Mouse (Mus musculus): ENCODE data around the gene Slc5a6. TPM values are rescaled to one million over a fixed set of nuclear protein-coding genes. Genes with fewer than 3 reads are reported as not detected.

The Slc5a6 gene
- polyA plus RNA-seq (2012; fragmentation: generic; extraction: Trizol): 11.1 TPM

GRCm38 (mm10) chr5:31048763-31049641, at the start of gene Slc5a6:
TSS of gene Slc5a6 (minus strand) at chr5:31048924.
- H3K4me3 ChIP-seq: peak within 1 kb of the TSS; percentile 94
- H3K79me2 ChIP-seq (ENCODE audit: control insufficient read depth, insufficient read depth): no peaks in the 10 kb centered on the region
- no peaks in the 10 kb centered on the region for H3K27me3 ChIP-seq (ENCODE audit: control insufficient read depth, insufficient read depth, insufficient read length)
- peak within 1 kb of the TSS; percentile 41 for H3ac ChIP-seq (ENCODE audit: control insufficient read depth, insufficient read length)
- H3K36me3 ChIP-seq (ENCODE audit: control insufficient read depth, insufficient read depth): no peaks in the 10 kb centered on the region
- TF ChIP-seq CEBPB (IDR thresholded peaks at IDR 0.05; ENCODE audit: insufficient read depth, poor library complexity, severe bottlenecking): no peak
- no peak for TF ChIP-seq TCF3 (IDR thresholded peaks at IDR 0.05; ENCODE audit: insufficient read length, low read depth)
- peak; percentile 14 for TF ChIP-seq POLR2A (IDR thresholded peaks at IDR 0.05; ENCODE audit: insufficient read length, low read depth)
- TF ChIP-seq USF1 (IDR thresholded peaks at IDR 0.05; ENCODE audit: low read depth): no peak
- no peak for TF ChIP-seq REST (IDR thresholded peaks at IDR 0.05; ENCODE audit: insufficient read depth, insufficient read length)
- peak within 1 kb of the TSS; percentile 95 for H3K4me2 ChIP-seq (ENCODE audit: low read depth)

DNA sequence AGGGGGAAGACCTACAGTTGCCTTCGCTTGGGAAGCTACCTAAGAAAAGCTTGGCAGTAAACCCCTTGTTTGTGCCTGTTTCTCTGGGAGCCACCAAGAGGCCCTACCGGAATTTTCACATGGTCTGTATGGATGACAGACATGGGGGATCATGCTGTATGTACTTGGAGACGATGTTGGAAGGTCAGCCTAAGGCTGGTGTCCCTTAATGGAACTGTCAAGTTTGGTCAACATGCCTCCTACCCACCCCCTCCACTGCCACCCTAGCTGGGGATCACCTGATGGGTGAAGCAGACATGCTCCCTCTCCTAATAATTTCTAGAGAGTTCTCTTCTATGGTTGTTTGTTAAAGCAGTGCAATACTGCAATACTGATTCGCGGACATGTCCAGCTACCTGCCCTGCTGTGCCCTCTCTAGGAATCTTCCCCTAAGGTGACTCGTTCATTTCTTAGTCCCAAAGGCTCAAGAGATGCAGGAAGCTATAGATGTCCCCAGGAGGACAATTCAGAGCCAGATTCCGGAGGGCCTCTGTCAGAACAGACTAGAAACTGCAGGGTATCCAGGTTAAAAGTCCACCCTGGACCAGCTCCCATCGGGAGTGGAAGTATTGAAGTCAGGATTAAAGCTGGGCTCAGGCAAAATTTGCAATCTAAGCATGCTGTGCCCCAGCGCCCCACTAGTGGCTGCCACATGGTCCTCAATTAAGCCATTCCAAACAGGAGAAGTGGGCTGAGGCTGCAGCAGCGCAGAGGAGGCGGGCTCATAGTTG, 47.2 kb upstream of the Slc5a6 start:
- H3K4me2 ChIP-seq (ENCODE audit: low read depth): peak overlapping the region; percentile 78
- H3ac ChIP-seq (ENCODE audit: control insufficient read depth, insufficient read length): no peak overlapping the region
- H3K79me2 ChIP-seq (ENCODE audit: control insufficient read depth, insufficient read depth): no peaks in the 10 kb centered on the region
- H3K4me3 ChIP-seq: peak overlapping the region; percentile 14
- TF ChIP-seq MYOG (IDR thresholded peaks at IDR 0.05; ENCODE audit: control insufficient read depth in 1 of 3, insufficient read depth in 1 of 3, insufficient read length in 2 of 3, low read depth in 2 of 3) (no peak), SRF (IDR thresholded peaks at IDR 0.05; ENCODE audit: control insufficient read depth, insufficient read length, low read depth) (no peak), TCF12 (IDR thresholded peaks at IDR 0.05; ENCODE audit: insufficient read depth, poor library complexity, severe bottlenecking) (no peak), POLR2AphosphoS2 (IDR thresholded peaks at IDR 0.05; ENCODE audit: insufficient read length, low read depth) (no peak), REST (IDR thresholded peaks at IDR 0.05; ENCODE audit: insufficient read depth, insufficient read length) (no peak), POLR2A (IDR thresholded peaks at IDR 0.05; ENCODE audit: insufficient read length, low read depth) (no peak), MAX (IDR thresholded peaks at IDR 0.05; ENCODE audit: low read depth) (no peak)
- peaks cover 45% of the 10 kb centered on the region for H3K27me3 ChIP-seq (ENCODE audit: control insufficient read depth, insufficient read depth, insufficient read length)
- no peaks in the 10 kb centered on the region for H3K36me3 ChIP-seq (ENCODE audit: control insufficient read depth, insufficient read depth)

DNA sequence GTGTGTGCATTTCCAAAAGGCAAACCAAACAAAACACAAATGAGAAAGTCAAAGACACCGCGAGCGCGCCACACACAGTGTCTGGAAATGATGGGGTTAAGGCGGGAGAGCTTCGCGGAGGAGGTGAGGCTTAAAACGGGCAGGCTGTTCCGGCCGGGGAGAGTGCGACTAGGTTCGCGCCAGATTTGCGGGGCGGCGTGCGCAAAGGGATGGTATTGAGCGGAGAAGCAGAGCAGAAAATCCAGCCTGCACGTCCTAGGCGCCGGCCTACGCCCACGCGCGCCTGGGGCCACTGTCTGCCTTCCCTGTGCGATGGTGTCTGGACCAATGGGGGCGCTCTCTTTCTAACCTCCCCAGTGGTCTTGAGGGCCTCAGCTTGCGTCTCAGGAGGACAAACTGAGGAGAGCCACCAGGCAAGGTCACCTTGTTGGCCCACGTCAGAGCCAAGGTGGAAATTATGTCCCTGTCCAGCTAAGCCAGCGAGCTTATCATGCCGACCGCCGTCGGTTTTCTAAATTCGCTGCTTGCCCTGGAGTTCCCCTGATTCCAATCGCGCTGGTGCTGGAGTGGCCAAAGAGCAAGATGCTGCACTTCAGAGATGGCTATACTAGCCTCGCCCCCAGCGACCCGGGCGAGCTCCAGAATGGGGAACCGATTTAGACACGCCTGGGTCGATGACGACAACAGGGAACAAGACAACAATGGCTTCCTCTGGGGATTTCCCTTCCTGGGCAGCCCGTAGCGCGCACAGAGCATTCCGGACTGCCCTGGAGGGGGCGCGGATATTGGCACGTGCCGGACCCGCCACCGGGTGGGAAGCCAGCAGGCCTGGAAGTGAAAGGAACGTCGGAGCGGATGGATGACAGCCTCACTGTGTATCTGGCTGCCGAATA, 46.3 kb upstream of the Slc5a6 start:
- no peak overlapping the region for H3ac ChIP-seq (ENCODE audit: control insufficient read depth, insufficient read length)
- peak overlapping the region; percentile 78 for H3K4me2 ChIP-seq (ENCODE audit: low read depth)
- no peaks in the 10 kb centered on the region for H3K79me2 ChIP-seq (ENCODE audit: control insufficient read depth, insufficient read depth)
- peaks cover 53% of the 10 kb centered on the region for H3K27me3 ChIP-seq (ENCODE audit: control insufficient read depth, insufficient read depth, insufficient read length)
- peak overlapping the region; percentile 14 for H3K4me3 ChIP-seq
- no peaks in the 10 kb centered on the region for H3K36me3 ChIP-seq (ENCODE audit: control insufficient read depth, insufficient read depth)
- TF ChIP-seq SRF (IDR thresholded peaks at IDR 0.05; ENCODE audit: control insufficient read depth, insufficient read length, low read depth) (no peak), TCF3 (IDR thresholded peaks at IDR 0.05; ENCODE audit: insufficient read length, low read depth) (no peak), POLR2A (IDR thresholded peaks at IDR 0.05; ENCODE audit: insufficient read length, low read depth) (no peak), TCF12 (IDR thresholded peaks at IDR 0.05; ENCODE audit: insufficient read depth, poor library complexity, severe bottlenecking) (no peak), POLR2AphosphoS2 (IDR thresholded peaks at IDR 0.05; ENCODE audit: insufficient read length, low read depth) (no peak), REST (IDR thresholded peaks at IDR 0.05; ENCODE audit: insufficient read depth, insufficient read length) (no peak), MAX (IDR thresholded peaks at IDR 0.05; ENCODE audit: low read depth) (no peak), E2F4 (IDR thresholded peaks at IDR 0.05; ENCODE audit: insufficient read depth) (no peak), CEBPB (IDR thresholded peaks at IDR 0.05; ENCODE audit: insufficient read depth, poor library complexity, severe bottlenecking) (no peak), MYOD1 (IDR thresholded peaks at IDR 0.05; ENCODE audit: control insufficient read depth in 1 of 3, insufficient read length in 2 of 3, low read depth in 2 of 3) (no peak), MYOG (IDR thresholded peaks at IDR 0.05; ENCODE audit: control insufficient read depth in 1 of 3, insufficient read depth in 1 of 3, insufficient read length in 2 of 3, low read depth in 2 of 3) (no peak), USF1 (IDR thresholded peaks at IDR 0.05; ENCODE audit: low read depth) (no peak)

DNA sequence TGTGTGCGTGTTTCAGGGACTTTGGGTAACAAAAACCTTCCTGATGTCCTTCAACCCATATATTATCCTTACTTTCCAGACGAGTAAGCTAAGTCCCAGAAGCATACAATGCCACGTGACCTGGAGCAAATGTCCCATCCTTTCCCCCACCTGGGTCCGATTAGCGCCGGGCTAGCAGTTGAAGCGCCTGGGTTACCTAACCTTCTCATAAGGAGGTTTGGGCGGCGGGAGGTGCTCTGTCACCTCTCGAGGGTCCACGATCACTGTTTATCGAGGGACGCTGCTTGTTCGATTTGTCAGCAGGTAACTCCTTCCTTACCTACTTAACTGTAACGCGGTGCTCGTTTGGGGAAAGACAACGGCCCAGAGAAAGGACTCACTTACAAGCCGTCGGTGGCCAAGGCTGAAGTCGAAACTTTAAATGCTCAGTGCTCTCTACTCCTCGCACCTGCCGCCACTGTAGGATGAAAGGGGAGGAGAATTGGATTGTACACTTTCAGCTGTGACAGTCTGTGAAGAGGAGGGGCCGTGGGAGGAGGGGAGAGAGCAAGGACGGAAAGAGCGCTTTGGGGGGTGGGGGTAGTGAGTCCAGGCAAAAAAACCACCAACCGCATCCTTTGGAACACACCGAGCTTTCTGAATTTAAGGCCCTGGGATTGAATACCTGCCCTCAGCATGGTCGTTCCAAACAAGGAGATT, 45.5 kb upstream of the Slc5a6 start:
- no peak overlapping the region for H3ac ChIP-seq (ENCODE audit: control insufficient read depth, insufficient read length)
- H3K36me3 ChIP-seq (ENCODE audit: control insufficient read depth, insufficient read depth): no peaks in the 10 kb centered on the region
- TF ChIP-seq USF1 (IDR thresholded peaks at IDR 0.05; ENCODE audit: low read depth): peak; percentile 48
- TF ChIP-seq MAX (IDR thresholded peaks at IDR 0.05; ENCODE audit: low read depth): no peak
- peaks cover 55% of the 10 kb centered on the region for H3K27me3 ChIP-seq (ENCODE audit: control insufficient read depth, insufficient read depth, insufficient read length)
- peak overlapping the region; percentile 14 for H3K4me3 ChIP-seq
- H3K79me2 ChIP-seq (ENCODE audit: control insufficient read depth, insufficient read depth): no peaks in the 10 kb centered on the region
- H3K4me2 ChIP-seq (ENCODE audit: low read depth): peak overlapping the region; percentile 78
